Mouse (Mus musculus) hindbrain, postnatal 0 days (tissue): ENCODE measurements around the gene Mxra8. TPM values are rescaled to one million over a fixed set of nuclear protein-coding genes. Genes with fewer than 3 reads are reported as not detected.
A peak's percentile ranks its signal among the peaks of the same experiment; 100 is the strongest.

Source experiments
- ATAC-seq: fragments of 200-750 bp; cut with Nextera tagmentation; 2 replicates; pipeline ENCODE4 v1.8.0; 2017; ENCODE audit warnings: mild to moderate bottlenecking, moderate TSS enrichment, moderate library complexity
- DNase-seq: peaks from one replicate; pipeline ENCODE4 v3.0.0-alpha.2; 2015; ENCODE audit warnings: low spot score
- H3K27ac ChIP-seq: fragments of 300-500 bp; sonication (generic); 2 replicates; pipeline ENCODE4 v1.5.1; 2014; ENCODE audit warnings: mild to moderate bottlenecking
- H3K27me3 ChIP-seq: fragments of 300-500 bp; sonication (generic); 2 replicates; pipeline ENCODE4 v1.6.1; 2014; ENCODE audit warnings: low read length, mixed read lengths; ENCODE audit not compliant: insufficient read depth
- H3K36me3 ChIP-seq: fragments of 300-500 bp; sonication (generic); 2 replicates; pipeline ENCODE4 v1.6.1; 2014; ENCODE audit warnings: low read length, mixed read lengths; ENCODE audit not compliant: insufficient read depth
- H3K4me1 ChIP-seq: fragments of 300-500 bp; sonication (generic); 2 replicates; pipeline ENCODE4 v1.6.1; 2014; ENCODE audit warnings: antibody characterized with exemption, low read length, mixed read lengths; ENCODE audit not compliant: insufficient read depth
- H3K4me2 ChIP-seq: fragments of 300-500 bp; sonication (generic); 2 replicates; pipeline ENCODE4 v1.6.1; 2014; ENCODE audit warnings: low read depth, mild to moderate bottlenecking, low read length, moderate library complexity, mixed read lengths
- H3K4me3 ChIP-seq: fragments of 300-500 bp; sonication (generic); 2 replicates; pipeline ENCODE4 v1.5.1; 2014; ENCODE audit warnings: low read length
- H3K9ac ChIP-seq: fragments of 300-500 bp; sonication (generic); replicated peaks from 2 replicates; pipeline ENCODE4 v1.6.1; 2014; ENCODE audit warnings: mild to moderate bottlenecking, low read length, moderate library complexity, mixed read lengths
- H3K9me3 ChIP-seq: fragments of 300-500 bp; sonication (generic); 2 replicates; pipeline ENCODE4 v1.6.1; 2016; ENCODE audit warnings: low read length, mixed read lengths
- CTCF ChIP-seq: IDR thresholded peaks from 2 replicates; pipeline ENCODE4 v1.5.1; 2016; ENCODE audit warnings: antibody characterized with exemption, control low read depth, low read depth
- WGBS: fragments of 180-500 bp; shearing (Covaris S2); extraction: QIAGEN DNeasy Blood & Tissue Kit; methylation state at CpG from one replicate; pipeline ENCODE4 v1.1.7; 2014; 5-methylcytosine and 5-hydroxymethylcytosine counted together
- polyA plus RNA-seq: library from polyadenylated mRNA; unstranded; fragments of >200 nt; fragmentation: Nextera tagmentation; extraction: Ambion mirVana; gene quantifications from 2 replicates; pipeline ENCODE4 v1.2.1, GENCODE M21; 2015
- total RNA-seq: library from RNA; depleted of rRNA; stranded (reverse); fragments of >200 nt; gene quantifications from 2 replicates; pipeline ENCODE4 v1.2.3, GENCODE M21; 2014; rRNA removed

The Mxra8 gene
- total RNA-seq (45.8 and 58.9 TPM in 2 replicates), polyA plus RNA-seq (39.4 and 41.6 TPM in 2 replicates)

DNA sequence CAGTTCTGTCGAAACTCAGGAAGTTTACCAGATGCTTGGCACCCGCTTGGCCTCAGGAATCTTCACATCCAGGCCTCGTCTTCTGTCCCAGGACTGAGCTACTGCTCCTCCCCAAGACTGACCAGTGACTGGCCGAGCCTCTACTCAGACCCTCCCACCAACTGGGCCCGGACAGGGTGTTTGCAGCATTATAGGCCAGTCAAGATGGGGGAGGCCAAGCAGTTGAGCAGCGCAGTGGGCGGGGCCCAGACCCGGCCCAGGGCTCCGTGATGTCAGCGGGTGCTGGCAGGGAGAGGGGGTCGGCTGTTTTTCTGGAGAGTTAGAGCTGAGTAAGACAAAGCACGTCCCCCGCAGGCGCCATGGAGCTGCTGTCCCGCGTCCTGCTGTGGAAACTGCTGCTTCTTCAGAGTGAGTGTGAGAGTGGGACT is at the start of gene Mxra8:
Gene Mxra8, plus strand, starts transcription at position 198 of the 428 bp plus-strand sequence.
- no peaks in the 10 kb centered on the region for H3K4me1 ChIP-seq
- DNase-seq, result peak; percentile 65
- 4% methylated on average over 16 of the region's 16 CpGs for WGBS

GRCm38 (mm10) chr4:155790021-155790489 is 49.4 kb upstream of the Mxra8 start, which contains the start of gene Ankrd65:
Gene Ankrd65 (plus strand): TSS chr4:155790439.
- ATAC-seq, result no peak
- DNase-seq, result no peak
- Histone ChIP-seq H3K4me1 (no peaks in the 10 kb centered on the region; the same call in 1 of the 2 replicates), H3K27ac (no peak within 1 kb of the TSS), H3K36me3 (no peaks in the 10 kb centered on the region), H3K9me3 (no peaks in the 10 kb centered on the region), H3K4me2 (no peak within 1 kb of the TSS), H3K9ac (no peak within 1 kb of the TSS), H3K27me3 (no peaks in the 10 kb centered on the region), H3K4me3 (no peak within 1 kb of the TSS)
- WGBS, result 63% methylated on average over 3 of the region's 3 CpGs
- no peak for TF ChIP-seq CTCF

More for the DNA sequence above, at the start of gene Mxra8:
- no peaks in the 10 kb centered on the region for H3K9me3 ChIP-seq
- peak within 1 kb of the TSS; percentile 35 for H3K9ac ChIP-seq
- ATAC-seq, result peak; percentile 73
- H3K27me3 ChIP-seq, result peaks cover 4% of the 10 kb centered on the region; the same call in 1 of the 2 replicates
- H3K36me3 ChIP-seq, result no peaks in the 10 kb centered on the region
- H3K27ac ChIP-seq, result peak within 1 kb of the TSS; percentile 66
- peak within 1 kb of the TSS; percentile 30 for H3K4me3 ChIP-seq
- peak within 1 kb of the TSS; percentile 57 for H3K4me2 ChIP-seq
- TF ChIP-seq CTCF, result no peak

GRCm38 (mm10) chr4:155790650-155791161 is 48.8 kb upstream of the Mxra8 start:
- DNase-seq, result no peak

DNA sequence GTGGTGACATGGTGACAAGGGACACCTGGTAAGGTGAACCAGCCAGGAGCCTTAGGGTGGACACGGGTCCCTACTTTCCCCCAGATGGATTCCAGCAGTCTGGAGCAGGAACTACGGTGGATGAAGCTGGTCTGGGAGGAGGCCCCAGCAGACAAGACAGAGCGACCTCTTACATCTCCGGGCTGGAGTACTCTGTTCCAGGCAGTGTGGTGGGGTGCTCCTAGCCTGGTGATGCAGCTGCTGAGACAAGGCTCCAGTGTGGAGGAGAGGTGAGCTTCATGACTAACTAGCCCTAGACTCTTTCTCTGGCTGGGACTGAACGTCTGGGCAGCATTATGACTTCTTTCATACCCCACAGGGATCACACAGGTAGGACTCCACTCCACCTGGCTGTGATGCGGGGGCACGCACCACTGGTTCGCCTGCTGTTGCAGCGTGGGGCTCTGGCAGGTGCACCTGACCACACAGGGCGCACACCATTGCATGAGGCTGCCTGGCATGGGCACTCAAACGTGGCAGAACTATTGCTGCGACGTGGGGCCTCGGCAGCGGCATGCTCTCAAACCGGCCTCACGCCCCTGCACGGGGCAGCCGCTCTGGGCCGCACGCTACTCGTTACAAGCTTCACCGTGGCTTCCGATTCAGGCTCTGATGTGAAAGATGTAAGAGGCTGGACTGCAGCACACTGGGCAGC is 48.1 kb upstream of the Mxra8 start:
- H3K36me3 ChIP-seq, result no peaks in the 10 kb centered on the region
- no peak for TF ChIP-seq CTCF
- no peak overlapping the region for H3K4me3 ChIP-seq
- H3K27me3 ChIP-seq, result no peaks in the 10 kb centered on the region
- no peaks in the 10 kb centered on the region for H3K4me1 ChIP-seq
- DNase-seq (no peak), ATAC-seq (no peak)
- no peak overlapping the region for H3K9ac ChIP-seq
- no peaks in the 10 kb centered on the region for H3K9me3 ChIP-seq
- H3K4me2 ChIP-seq, result no peak overlapping the region
- H3K27ac ChIP-seq, result no peak overlapping the region
- WGBS, result 78% methylated on average over 24 of the region's 24 CpGs

More at GRCm38 (mm10) chr4:155790650-155791161, 48.8 kb upstream of the Mxra8 start:
- no peak for ATAC-seq
- Histone ChIP-seq H3K4me3 (no peak overlapping the region), H3K27me3 (no peaks in the 10 kb centered on the region), H3K9me3 (no peaks in the 10 kb centered on the region), H3K36me3 (no peaks in the 10 kb centered on the region), H3K4me2 (no peak overlapping the region), H3K27ac (no peak overlapping the region), H3K9ac (no peak overlapping the region), H3K4me1 (no peaks in the 10 kb centered on the region)
- no peak for TF ChIP-seq CTCF
- 70% methylated on average over 3 of the region's 3 CpGs for WGBS

- no peaks in the 10 kb centered on the region for H3K27me3 ChIP-seq
- H3K4me1 ChIP-seq, result no peaks in the 10 kb centered on the region
- ATAC-seq (no peak), DNase-seq (no peak)
- TF ChIP-seq CTCF, result no peak
- H3K4me2 ChIP-seq, result no peak overlapping the region
- no peak overlapping the region for H3K4me3 ChIP-seq
- H3K9ac ChIP-seq, result no peak overlapping the region
- WGBS, result 75% methylated on average over 2 of the region's 2 CpGs
- no peaks in the 10 kb centered on the region for H3K9me3 ChIP-seq
- no peaks in the 10 kb centered on the region for H3K36me3 ChIP-seq
- no peak overlapping the region for H3K27ac ChIP-seq
These were observed 45.8 kb upstream of the Mxra8 start for GRCm38 (mm10) chr4:155793730-155794129.

DNA sequence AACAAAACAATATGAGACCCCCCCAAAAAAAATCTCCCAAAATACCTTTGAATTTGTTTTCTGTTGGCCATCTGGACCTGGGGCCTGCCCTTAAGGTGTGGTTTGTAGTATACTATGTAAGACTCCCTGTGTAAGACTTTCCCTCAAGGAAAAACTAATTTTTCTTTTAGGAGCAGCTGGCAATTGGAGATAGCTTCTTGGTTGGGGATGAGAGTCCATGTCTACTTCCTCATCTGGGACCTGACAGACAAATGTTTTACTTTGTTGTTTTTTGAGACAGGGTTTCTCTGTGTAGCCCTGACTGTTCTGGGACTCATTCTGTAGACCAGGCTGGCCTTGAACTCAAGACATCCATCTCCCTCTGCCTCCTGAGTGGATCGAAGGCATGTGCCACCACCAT is 37.4 kb upstream of the Mxra8 start:
- Histone ChIP-seq H3K27me3 (no peaks in the 10 kb centered on the region), H3K4me3 (no peak overlapping the region), H3K36me3 (no peaks in the 10 kb centered on the region), H3K9ac (no peak overlapping the region), H3K27ac (no peak overlapping the region), H3K4me1 (peaks cover 7% of the 10 kb centered on the region; the same call in 1 of the 2 replicates), H3K9me3 (no peaks in the 10 kb centered on the region), H3K4me2 (no peak overlapping the region)
- 86% methylated on average over 1 of the region's 1 CpGs for WGBS
- no peak for TF ChIP-seq CTCF
- ATAC-seq, result no peak
- no peak for DNase-seq
